Mouse (Mus musculus) CD8-positive naive resting alpha-beta T cell, adult 2 months (primary cell): ENCODE measurements around the gene Syt7.

Source experiments
- DNase-seq, 2 experiments: peaks; one replicate each; pipeline ENCODE4 v3.0.0; 2022; ENCODE audit warnings: low read depth in 2 of 2, low spot score in 2 of 2

Syt7 gene

DNA sequence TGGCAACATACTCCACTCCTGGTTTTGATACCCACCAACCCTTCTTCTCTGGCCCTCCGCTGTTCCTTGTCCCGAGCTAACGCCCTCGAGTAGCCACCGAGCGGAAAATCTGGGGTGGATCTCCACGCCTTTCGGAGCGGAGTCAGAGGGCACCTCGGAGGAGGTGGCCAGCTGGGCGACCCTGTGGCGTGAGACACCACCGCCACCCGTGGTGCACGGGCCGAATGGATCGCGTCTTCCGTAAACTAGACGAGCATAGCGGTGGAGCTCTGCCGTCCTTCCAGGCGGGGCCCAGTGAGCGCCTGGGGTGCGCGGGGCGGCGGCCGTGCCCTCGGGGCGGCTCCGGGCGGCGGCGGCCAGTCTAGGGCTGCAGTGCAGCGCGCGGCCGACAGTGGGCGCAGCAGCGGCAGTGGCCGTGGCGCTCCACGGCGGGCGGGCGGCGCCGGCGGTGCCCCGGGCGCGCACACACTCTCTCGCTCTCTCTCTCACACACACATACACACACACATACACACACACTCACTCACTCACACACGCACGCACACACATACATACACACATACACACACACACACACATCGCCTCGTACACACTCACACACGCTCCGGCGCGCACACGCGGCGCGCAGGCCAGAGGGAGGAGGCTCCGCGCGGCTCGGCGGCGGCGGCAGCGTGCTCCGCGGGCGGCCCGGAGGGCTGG is at the start of gene Syt7:
Syt7 (plus strand) TSS at position 476 of the 699 bp plus-strand sequence.
- DNase-seq: peak; percentile 10 to 19

DNA sequence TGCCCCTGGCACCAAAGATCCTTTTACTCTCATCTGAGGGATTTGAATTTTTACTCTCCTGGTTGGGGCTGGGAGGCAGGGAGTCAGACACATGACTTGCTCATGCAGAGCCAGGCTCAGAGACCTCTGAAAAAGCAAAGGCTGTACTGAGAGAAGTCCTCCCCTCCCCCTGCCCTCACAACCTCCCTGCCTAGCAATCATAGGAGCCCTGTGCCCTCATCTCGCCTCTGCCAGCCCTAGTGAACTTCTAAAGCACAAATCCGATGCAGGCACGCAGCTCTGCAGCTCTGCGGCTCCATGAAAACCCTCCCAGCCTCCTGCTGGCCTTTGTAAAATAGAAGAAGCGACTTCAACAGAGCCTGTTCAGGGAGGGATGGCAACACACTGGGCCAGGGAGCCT is 49.6 kb upstream of the Syt7 start:
- DNase-seq: no peak

DNA sequence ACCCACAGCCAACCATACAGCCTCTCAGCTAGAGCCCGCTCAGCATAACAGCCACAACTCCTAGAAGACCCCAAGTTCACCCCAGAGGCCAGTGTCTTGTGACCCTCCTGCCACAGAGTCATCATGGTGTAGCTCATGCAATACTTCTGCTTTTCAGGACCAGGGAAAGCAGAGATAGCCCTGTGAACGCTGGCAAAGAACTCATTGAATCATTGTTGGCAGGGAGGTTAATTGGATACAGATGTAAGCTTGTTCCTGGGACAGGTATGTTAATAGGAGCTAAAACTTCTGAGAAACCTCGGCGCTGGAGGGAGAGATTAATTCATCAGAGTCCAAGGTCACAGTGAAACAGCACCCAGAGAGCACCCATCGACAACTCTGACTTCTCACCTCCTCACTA is 48.2 kb upstream of the Syt7 start:
- DNase-seq: no peak

DNA sequence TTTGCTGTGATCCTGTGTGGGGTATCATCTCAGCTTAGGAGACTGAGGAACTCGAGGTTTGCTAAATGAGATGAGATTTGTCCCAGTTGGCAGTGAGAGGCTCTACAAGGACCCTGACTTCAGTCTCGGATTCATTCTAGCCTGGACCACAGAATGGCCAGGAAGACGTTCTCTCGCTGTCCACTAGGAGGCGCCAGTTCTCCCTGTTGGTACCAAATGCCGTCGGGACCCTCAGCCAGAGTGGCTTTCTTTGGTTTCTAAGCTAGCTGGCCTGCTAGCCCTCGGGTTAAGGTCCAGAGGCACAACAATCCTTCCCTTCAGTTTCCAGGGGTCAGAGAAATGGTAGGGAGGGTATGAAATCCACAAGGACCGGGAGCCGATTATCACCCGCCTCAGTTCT is 47.7 kb upstream of the Syt7 start:
- no peak for DNase-seq

DNA sequence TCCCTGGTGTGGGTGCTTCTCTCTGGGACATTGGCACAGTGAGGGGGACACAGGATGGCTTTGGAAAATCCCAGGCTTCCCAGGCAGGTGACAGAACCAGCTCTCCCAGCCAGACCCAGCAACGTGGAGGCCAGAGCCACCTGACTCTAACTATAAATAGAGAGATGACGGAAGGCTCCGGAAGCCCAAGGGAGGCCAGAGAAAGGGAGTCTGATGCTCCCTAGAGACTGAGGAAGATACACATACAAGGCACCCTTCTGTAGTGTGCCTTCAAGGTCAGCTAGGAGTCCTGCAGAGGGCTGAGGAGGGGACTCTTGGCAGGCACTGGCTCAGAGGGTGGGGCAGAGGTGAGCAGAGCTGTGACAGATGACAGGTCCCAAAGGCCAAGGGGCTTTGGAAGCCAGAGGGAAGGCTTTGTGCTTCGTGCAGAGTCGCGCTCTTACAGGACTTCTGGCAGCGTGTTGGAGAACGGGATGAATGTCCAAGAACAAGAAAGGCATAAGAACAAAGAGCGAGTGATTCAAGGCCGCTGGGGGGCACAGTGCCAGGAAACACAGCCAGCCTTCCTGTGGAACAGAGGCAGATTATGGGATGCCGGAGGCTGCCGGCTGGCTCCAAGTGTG is 47.0 kb upstream of the Syt7 start:
- DNase-seq: no peak

DNA sequence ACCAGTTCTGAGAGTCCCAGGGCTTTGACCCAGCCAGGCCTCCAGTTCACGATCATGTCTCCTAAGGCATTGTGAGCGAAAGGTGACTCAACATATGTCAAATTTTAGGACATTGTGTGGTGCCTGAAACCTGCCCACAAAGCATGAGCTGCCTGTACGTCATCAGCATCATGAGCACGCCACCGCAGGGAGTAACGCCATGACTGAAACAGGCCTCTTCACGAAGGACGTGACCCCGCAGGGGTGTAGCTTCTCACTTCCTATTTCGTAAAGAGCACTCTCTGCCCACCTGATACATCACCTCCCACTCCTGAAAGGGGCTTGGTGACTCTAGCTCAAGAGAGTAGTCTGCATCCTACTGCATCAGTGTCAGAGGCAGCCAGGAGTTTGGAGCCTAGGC is 45.0 kb upstream of the Syt7 start:
- no peak for DNase-seq

DNA sequence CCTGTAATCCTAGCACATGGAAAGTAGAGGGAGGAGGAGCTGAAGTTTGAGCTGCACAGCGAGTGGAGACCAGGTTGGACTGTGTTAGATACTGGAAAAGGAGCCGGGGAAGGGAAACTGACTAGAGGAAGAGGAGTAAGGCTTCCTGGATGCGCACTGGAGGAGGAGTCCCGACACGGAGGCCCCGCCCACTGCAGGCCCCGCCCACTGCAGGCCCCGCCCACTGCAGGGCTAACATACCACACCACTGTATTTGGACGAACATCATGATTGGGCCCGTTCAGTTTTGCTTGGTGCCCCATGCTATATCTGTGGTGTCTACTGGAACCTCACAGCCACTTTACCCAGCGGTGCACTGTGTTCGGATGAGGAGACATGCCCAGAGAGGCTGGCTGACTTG is 43.2 kb upstream of the Syt7 start:
- DNase-seq: no peak

DNA sequence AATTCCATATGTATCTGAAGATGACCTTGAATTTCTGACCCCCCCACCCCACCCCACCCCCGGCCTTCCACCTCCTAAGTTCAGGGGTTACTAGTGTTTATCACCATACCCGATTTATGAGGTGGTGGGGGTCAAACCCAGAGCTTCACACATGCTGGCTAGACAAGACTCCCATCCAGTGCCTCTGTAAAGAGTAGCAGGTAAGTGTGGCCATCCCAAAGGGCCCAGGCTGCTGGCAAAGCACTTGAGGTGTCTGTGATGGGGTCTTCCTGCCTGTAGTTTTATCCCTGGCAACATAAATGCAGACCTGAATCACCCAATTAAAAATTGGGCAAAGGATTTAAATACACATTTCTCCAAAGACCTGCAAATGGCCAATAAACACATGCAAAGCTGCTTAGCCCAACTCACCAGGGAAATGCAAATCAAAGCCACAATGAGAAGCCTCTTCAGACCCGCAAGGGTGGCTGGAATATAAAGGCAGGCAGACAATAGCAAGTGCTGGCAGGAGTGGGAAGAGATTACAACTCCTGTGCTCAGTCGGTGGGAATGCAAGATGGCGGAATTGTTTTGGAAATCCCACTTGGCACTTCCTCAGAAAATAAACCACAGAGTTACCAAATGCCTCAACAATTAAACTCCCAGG is 41.1 kb upstream of the Syt7 start:
- DNase-seq: no peak

DNA sequence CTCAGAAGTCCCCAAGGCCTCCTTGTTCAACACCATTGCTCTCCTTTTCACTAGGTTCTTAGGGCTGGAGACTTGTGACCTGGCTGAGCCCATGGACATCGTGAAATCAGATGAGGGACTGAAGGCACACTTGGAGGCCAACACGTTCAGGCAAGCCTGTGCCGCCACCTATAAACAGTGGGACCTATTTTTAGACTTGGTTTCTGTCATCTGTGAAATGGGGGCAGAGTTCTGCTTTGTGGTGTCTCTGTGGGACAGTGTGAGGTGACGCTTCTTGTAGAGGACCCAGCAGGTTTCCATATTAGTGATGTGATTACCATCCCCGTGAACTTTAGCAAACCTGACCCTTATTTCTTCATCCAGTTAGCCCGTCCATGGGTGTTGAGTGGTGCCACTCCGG is 36.7 kb upstream of the Syt7 start:
- DNase-seq: no peak

DNA sequence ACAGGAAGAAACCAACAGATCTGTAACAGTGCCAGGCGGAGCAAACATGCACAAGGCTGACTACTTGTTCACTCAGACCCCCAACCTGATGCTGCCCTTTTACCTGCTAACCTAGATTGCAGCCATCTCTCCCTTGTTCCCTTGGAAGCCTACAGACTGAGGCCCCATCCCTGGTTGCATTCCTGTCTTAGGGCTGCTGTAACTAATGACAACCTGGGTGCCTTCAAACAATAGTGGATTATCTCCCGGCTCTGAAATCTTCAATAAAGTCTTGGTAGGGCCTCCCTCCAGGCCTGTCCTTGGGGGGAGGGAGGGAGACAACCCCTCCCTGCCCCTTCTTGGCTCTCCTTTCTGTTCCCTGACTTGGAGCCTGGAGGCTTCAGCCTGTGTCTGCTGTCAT is 34.1 kb upstream of the Syt7 start:
- DNase-seq: no peak

DNA sequence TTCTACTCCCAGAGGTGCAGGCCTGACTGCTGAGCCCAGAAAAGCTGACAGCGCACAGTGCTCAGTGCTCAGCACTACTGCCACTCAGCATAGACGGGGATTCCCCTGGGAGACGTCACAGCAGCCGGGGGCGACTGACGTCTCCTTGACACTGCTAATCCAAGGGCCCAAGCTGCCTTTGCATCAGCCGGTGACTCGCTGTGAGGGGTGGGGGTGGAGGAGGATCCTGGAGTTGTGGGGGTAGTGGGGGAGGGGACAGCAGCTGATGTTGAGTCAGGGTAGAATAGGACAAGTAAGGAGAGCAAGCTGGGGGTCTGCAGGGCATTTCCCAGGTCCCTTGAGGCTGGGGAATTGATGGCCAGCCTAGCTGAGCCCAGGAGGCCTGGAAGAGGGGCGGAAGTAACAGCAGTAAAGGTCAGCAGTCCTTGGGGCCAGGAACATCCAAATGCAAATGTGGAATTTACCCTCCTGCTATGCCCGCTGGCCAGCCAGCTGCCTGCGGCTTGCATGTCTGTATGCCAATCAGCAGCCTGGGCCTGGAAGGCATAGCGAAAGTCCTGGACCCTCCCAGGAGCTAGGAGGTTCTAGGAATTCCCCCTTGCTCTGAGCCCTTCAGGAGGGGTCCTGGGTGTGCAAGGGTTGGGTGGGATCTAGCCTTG is 31.9 kb upstream of the Syt7 start:
- DNase-seq: no peak

DNA sequence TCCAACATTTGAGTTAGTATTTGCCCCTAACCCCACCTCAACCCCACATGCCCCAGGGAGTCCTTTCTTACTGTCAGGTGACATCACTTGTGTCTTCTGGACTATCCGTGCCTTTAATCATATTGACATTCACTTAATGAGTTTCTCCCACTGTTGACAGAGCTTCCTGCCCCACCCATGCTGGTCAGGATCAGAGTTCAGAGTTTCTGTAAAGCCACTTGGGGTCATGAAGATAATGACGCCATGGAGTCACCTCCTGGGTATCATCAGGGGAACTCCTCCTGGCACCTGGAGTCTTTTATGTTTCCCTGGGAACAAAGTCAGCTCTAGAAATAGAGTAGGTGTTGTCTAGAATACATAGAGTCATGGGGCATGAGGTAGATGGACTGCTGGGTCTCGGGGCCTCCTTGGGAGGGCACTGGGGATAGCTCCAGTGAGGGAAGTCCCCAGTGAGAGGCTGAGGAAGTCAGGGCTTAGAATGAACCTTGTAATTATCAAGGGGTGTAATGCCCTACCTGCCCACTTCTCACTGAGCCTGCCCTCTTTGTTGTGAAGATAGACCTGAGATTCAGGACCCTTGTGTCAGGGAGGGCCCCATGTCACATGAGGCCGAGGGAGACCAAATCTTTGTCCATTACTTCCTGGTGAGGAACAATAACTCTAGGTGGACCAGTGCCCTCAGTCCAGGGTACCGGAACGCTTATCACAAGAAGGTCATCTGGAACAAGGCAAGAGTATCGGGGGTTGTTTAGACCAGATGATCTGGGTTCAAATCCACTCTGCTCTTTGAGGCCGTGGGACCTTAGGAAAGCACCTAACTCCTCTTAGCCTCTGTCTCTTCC is 29.6 kb upstream of the Syt7 start:
- no peak for DNase-seq

DNA sequence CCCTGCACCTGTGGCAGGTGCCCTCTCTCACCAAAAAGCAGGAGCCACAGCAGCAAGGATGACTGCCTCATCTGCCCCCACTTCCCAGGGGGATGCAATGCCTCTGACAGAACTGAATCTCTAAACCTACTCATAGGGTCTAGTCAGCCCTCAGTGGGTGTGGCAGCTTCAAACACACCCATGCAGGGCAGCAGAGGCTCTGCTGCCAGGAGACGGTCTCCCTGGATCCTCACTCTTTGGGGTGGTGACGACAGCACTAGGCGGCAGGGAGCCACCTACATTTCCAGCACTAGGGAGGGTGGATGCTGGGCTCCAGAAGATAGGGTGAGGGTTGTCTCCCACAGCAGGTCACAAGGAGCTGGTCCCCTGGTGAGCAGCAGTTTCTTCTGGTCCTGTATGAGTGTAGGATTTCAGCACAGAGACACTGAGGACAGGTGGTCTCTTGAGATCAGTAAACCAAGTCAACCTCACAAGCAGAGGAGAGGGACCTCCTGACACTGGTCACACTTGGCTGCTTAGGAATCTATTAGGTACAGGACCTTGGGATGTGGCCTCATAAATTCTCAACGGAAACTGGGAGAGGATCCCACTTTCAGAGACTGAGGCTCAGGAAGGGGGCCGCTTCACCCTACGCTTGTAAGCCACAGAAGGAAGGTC is 26.3 kb upstream of the Syt7 start:
- DNase-seq: no peak

DNA sequence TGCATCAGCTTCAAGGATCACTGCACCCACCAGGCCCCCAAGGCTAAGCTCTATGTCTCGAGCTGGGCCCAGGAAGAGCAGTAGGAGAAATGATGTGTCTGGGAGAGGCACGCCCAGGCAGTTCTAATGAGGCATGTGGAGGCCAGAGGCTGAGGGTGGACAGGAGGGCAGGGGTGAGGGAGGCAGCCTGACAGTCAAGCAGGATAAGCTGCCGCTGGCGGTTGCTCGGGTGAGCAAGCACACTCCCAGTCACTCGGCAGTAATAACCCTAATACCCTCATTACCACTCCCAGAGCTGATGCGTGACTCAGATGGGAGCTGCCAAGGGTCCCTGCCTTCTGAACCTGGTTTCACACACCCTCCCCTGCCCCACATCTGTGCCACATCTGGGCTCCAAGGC is 25.0 kb upstream of the Syt7 start:
- DNase-seq: no peak

DNA sequence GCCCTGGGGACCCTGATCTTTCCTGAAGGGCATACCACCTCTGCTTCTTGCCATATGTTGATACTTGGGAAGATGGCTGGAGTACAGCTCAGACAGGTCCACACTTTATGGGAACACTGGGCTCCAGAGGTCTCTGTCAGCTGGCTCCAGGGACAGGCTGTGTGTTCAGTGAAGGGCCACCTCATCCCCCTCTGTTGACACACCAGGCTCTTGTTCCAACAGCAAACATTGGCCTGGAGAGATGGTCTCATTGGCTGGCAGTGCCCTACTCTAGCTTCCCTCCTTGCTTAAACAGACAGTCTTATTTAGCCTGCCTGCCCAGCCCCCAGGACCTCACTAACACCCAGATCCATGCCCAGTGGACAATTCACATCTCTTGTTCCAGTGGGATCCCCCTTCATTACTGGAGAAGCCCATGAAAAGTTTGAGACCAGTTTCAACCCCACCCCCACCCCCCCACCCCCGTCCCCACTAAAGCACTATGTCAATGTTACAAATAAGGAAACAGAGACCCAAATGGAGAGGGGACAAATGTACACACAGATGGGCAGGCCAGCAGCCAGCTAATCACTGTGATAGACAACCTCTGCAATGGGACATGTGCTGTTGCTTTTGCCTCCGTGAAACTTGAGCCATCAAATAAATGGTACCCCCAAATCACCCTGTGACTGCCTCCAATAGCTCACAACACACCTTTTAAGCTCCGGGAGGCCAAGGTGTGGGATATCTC is 22.6 kb upstream of the Syt7 start:
- DNase-seq: no peak

DNA sequence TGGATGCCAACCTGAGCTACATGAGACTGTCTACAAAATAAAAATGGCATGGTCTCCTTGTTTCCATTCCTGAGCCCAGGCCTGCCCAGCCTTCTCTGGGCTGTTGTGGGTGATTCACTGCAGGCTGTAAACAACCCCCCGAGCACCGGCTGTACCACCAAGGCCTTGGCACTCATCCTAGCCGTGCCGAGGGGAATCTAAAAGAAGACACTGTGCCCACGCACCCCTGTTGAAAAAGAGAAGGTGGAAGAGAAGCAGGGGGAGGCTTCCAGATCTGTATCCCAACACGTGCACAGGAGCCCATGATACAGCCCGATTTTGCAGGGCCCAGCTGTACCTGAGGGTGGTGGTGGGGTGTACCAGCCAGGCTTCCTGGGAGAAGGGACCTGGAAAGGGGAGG is 21.1 kb upstream of the Syt7 start:
- no peak for DNase-seq

DNA sequence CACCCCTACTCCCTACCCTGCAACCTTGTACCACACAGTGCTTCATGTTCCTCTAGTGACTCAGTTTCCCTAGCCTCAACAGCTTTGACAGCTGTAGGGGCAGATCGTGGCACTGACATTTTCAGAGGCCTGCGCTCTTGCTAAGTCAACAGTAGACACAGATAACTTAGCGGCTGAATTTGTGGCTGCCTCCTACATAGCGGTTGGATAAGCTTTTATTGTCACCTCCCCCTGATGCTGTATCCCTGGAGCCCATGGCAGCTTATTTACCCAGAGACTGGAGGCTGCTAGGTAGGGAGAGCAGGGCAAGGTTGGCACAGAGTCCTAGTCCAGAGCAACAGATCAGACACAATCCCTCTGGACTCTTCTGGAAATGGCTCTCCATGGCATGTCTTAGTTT is 19.0 kb upstream of the Syt7 start:
- no peak for DNase-seq

DNA sequence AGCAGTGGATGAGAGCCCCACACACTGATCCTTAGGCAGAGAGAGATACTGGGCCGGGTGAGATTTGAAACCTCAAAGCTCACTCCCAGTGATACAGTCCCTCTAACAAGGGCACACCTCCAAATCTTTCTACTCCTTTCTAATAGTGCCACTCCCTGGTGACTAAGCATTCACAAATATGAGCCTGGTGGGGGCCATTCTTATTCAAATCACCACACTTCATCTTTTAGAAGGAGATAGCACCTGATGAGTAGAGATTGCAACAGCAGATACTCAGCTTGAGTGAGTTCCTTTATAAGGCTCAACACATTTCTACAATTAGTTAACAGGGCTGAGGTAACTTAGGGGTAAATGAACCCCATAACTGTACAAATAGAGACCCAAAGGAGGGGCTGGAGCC is 15.7 kb upstream of the Syt7 start:
- no peak for DNase-seq

DNA sequence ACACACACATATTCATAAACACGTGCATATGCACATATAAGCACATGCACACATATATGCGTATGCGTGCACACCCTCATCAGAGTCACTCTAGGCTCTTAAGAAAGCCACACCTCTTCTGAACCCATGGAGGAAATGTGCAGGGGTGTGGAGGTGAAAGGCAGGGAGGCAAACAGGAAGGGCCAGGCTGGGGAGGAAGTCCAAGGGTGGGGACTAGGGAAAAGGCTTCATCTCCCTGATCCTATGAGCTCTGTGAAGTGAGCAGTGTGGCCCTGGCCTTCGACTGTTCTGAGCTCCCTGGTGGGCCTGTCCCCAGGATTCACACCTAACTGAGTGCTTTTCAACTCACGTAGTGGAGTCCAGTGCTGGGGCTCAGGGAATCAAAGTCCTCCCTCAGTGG is 13.6 kb upstream of the Syt7 start:
- DNase-seq: no peak

DNA sequence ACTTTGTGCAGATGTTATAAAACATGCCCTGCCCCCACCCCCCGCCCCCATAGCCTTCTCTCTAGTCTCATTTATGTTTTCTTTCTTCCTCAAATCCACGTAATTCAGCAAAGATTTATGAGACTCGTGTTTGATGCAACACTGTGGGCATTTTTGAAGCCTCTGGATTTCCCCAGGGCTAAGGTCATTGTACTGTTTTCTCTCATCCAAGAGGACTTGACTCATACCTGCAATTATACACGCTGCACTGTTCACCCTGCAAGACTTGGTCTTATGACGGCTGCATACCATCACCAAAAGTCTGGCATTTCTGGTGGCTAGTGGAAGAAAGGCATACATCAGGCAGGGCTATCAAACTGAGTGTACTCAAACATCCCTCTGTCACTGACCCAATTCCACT is 8.9 kb upstream of the Syt7 start:
- no peak for DNase-seq
